Mouse (Mus musculus) left cerebral cortex, postnatal 10 days (tissue): ENCODE data around the gene Hoxa2. TPM values are rescaled to one million over a fixed set of nuclear protein-coding genes. Genes with fewer than 3 reads are reported as not detected.

ENCODE experiments used
- DNase-seq, 2 experiments: peaks; one replicate each; pipeline ENCODE4 v3.0.0; 2021 to 2022; ENCODE audit warnings: low spot score in 2 of 2, mixed read lengths in 1 of 2; ENCODE audit errors: extremely low spot score in 1 of 2
- intact Hi-C: fragments of 180-260 bp; cut with DNase I; formaldehyde crosslinking; loops from one replicate; pipeline ENCODE4 v1.15.1; 2025
- total RNA-seq, 2 experiments: library from RNA; stranded (reverse); gene quantifications; 2 replicates each; pipeline ENCODE4 v1.2.3; 2021

Hoxa2 gene
- total RNA-seq, result not detected

DNA sequence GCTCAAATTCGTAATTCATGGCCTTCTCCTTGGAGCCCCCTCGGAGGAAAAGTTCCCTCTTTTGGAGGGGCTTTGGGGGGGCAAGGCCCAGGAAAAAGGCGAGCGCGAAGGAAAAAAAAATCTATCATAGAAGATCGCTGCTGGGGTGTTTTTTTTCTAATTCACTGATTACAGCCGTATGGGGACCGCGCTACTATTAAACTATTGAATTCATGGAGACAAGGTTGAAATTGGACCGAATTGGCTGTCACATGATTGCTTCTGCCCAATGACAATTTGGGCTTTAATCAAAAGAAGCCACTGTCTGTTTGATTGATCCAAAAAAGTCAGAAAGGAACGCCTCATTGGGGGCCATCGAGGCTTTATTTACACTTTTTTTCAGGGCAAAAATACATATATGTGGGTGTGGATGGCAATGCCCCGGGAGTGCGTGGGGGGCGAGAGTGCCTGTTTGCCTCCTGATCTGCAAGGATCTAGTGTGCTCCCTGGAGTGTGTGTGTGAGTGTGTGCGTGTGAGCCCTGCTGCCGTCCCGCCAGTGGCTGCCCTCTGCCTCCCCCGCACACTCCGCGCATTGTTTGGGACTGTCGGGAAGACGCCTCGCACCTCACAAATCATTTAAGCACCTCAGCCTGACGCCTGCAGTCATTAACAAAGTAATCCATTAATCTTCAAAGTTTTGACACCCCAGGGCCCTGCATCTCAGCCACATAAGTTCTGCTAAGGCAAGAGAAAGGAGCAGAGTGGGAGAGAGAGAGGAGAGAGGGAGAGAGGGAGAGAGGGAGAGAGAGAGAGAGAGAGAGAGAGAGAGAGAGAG, at the start of gene Hoxa2:
Hoxa2 (minus strand) TSS at position 206 of the 815 bp plus-strand sequence.
- intact Hi-C loops, result loop anchor here (5.0 kb wide), 1 partner anchor 983 kb away; no protein-coding TSS in a partner anchor
- DNase-seq, result no peak

DNA sequence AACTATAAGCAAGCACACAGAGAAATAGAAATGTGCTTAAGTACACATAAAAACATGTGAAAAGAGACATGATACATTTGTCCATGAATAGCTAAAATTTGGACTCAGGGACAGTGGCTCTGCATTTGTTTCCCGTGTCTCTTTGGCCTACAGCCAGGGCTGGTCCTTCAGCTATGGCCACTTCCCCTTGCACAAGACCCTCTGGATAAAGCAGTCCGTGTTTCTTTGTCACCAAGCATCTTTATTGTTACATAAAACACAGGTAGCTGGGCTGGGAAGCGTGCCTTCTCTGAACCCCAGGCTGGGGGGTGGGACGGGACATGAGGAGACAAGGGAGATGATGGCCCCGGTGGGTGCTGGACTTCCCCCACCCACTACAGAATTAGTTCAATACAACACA, 49.6 kb upstream of the Hoxa2 start:
- intact Hi-C loops, result no loop called here

DNA sequence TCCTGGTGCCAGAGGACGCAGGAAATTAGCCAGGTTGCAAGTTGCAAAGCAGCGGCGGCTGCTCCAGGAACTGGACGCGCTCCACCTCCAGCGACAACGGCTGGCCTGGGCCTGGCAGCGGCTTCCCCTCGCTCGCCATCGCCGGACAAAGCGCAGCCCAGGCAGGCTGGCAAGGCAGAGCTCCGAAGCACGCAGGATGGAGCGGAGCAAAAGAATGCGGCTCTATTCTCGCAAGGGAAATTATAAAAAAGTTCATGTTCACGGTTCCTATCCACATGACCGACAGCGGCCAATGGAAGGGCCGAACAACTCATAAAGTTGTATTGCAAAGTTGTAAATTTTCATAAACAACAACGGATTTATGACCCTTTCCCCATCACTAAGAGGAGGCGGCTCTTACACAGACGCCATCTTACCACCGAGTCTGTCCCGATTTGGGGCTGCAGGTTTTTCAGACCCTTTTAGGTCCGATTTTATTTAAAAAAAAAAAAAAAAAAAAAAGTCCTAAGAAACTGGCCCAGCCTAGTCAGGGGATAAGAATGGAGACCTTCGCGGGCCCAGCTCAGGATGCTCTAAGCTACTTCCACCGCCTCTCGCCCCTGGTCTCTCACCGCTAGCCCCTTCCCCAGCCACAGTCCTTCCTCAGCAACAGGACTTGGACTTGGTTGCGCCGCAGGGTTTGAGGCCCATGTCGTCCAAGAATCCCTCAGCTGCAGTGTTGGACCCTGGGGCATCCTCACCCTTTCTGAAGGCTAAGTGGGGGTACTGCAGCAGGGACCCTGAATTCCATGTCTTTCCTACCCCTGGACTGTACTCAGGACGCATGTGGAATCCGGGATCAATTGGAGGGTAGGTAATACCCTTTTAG, 48.7 kb upstream of the Hoxa2 start, which contains the start of the genes Hoxa3 and Gm28308:
Hoxa3 (minus strand) TSS at position 218 of the 868 bp plus-strand sequence.
Gm28308 (minus strand) TSS at position 221 of the 868 bp plus-strand sequence.
- no peak for DNase-seq
- intact Hi-C loops, result no loop called here

More for the DNA sequence above, 49.6 kb upstream of the Hoxa2 start:
- no peak for DNase-seq

- intact Hi-C loops, result no loop called here
Observed at GRCm38 (mm10) chr6:52212556-52213118, 48.0 kb upstream of the Hoxa2 start.

GRCm38 (mm10) chr6:52211961-52212360, 47.3 kb upstream of the Hoxa2 start:
- intact Hi-C loops, result no loop called here
- no peak for DNase-seq

More at GRCm38 (mm10) chr6:52212556-52213118, 48.0 kb upstream of the Hoxa2 start:
- DNase-seq, result no peak

DNA sequence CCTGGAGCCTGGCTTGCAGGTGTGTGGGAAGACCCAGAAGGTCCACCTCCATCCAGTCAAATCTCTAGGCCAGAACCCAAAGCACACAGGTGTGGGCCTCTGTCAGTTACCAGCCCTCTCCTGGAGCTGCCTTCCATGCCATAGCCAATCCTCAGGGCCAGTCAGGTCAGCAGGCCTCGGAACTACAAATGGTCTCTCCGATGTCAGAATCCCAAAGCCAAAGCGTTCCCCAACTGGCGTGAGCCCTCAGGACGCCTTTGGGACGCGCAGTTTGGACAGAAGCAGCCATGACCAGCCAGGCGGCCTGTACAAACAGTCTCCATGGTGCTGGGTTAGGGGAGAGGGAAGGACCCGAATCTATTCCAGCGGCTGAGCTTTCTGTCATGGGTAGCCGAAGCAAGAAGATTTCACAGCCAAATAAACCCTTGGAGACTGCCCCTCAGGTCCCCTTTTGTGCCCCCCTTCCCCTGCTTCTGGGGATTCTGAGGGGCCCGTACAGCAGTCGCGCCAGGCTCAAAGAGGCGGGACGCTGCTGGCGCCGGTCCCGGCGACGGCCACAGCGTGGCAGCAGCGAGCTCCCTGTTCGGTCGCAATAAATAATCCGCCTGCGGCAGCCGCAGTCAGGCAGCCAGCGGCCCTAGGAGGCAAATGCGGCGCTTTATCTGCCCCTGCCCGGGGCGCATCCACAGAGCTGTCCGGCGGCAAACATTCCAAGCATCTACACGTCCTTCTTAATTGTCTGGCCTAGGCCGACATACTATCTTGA, 46.7 kb upstream of the Hoxa2 start:
- peak in 1 of 2 experiments; percentile 72 for DNase-seq
- intact Hi-C loops, result no loop called here

DNA sequence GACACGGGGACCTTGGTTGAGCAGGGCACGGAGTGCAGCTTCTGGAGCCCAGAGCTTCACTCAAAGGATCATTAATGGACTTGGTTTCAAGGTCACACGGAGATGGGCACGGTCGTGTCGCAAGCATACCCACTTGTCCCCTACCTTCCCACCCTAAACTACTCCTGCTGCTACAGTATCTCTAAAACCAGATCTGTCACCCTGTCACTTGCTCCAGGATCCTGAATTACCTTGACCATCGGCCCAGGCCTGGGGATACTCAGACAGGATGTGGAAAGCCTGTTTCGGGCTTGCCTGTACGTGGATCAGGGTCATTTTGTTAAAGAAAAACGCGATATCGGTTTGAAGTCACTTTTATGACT, 45.0 kb upstream of the Hoxa2 start:
- DNase-seq, result no peak
- intact Hi-C loops, result no loop called here

GRCm38 (mm10) chr6:52208868-52209684, 44.4 kb upstream of the Hoxa2 start:
- intact Hi-C loops, result no loop called here
- DNase-seq, result no peak

GRCm38 (mm10) chr6:52208072-52208867, 43.6 kb upstream of the Hoxa2 start, which contains the start of gene Hoxa6:
Gene Hoxa6 (minus strand): TSS chr6:52208722.
- intact Hi-C loops, result no loop called here
- no peak for DNase-seq

DNA sequence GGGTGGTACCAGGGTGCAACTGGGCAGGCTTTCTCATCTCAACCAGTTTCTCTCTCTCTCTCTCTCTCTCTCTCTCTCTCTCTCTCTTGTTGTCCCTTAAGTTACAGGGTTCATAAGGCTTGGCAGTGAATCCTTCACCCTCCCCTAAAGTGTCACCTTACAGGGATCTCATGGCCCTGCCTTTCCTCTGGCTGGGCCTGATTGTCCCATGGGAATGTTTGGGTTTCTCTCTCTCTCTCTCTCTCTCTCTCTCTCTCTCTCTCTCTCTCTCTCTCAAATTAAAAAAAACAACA, 43.0 kb upstream of the Hoxa2 start:
- no peak for DNase-seq
- intact Hi-C loops, result no loop called here

- no peak for DNase-seq
- intact Hi-C loops, result no loop called here
Observed at GRCm38 (mm10) chr6:52206882-52207683, 42.5 kb upstream of the Hoxa2 start.

GRCm38 (mm10) chr6:52205638-52206621, 41.3 kb upstream of the Hoxa2 start:
- intact Hi-C loops, result no loop called here
- no peak for DNase-seq

- intact Hi-C loops, result no loop called here
- no peak for DNase-seq
Observed at GRCm38 (mm10) chr6:52205221-52205620, 40.6 kb upstream of the Hoxa2 start.

DNA sequence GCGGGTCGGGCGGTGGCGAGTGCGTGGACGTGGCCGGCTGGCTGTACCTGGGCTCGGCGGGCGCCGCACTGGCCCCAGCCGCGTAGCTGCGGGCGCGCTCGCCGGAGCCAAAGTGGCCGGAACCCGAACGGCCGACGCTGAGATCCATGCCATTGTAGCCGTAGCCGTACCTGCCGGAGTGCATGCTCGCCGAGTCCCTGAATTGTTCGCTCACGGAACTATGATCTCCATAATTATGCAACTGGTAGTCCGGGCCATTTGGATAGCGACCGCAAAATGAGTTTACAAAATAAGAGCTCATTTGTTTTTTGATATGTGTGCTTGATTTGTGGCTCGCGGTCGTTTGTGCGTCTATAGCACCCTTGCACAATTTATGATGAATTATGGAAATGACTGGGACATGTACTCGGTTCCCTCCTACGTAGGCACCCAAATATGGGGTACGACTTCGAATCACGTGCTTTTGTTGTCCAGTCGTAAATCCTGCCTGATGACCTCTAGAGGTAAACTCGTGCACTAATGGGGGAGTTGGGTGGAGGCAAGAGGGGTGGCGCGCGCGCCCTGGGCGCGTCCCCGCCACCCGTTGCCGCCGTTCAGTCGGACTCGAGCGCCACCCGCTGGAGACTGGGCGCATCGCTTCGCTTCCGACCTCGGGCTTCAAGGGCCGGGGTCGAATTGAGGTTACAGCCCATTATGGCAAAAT, 39.6 kb upstream of the Hoxa2 start, which contains the start of gene Hoxa5:
Hoxa5 (minus strand) TSS at position 538 of the 703 bp plus-strand sequence.
- intact Hi-C loops, result no loop called here

More for the DNA sequence above, 39.6 kb upstream of the Hoxa2 start, which contains the start of gene Hoxa5:
- no peak for DNase-seq
